ENCODE assay signal across 10 mouse cellular contexts in genomic region chr6:14903271-14903965, GRCm38 (mm10). TPM values are rescaled to one million over a fixed set of nuclear protein-coding genes. Genes with fewer than 3 reads are reported as not detected.
A peak's percentile ranks its signal among the peaks of the same experiment; 100 is the strongest.
DNase-seq lines count a peak whose midpoint lies in the region; ATAC-seq and TF ChIP-seq lines count a peak whose summit lies in the region.
"Had no signal": no experiment of that assay in that cellular context is flagged by ENCODE, and none has a peak within 500 bp of the region (broad histone marks: within the 10 kb centered on the region; RNA-seq: fewer than 3 reads in every experiment).

No protein-coding gene starts in this region.

- H3K27me3 ChIP-seq in embryonic facial prominence, embryonic 13.5 days: peaks cover 44% of the 10 kb centered on the region
- peaks cover 27% of the 10 kb centered on the region for H3K27me3 ChIP-seq in intestine, postnatal 0 days (replicated peaks; ENCODE audit: control insufficient read depth, insufficient read depth, low read length)

- intact Hi-C loops in heart, postnatal 10 days (cut with DNase I): loop anchor here (5.0 kb wide), 1 partner anchor 284 kb away; no protein-coding TSS in a partner anchor

- H3K27ac ChIP-seq in embryonic facial prominence, embryonic 13.5 days: no peak overlapping the region
- no peak overlapping the region for H3K27ac ChIP-seq in intestine, postnatal 0 days (ENCODE audit: low read depth, low read length)

- peak; percentile 74 for DNase-seq in heart, adult 11 months
- no peak for DNase-seq in heart, postnatal 10 days
- DNase-seq in neural tube, embryonic 10.5 days (ENCODE audit: extremely low spot score, low spot score): peak; percentile 26
- DNase-seq in adrenal gland, adult 18-20 months (ENCODE audit: low spot score in 2 of 2): no peak
- no peak for DNase-seq in kidney, postnatal 36 days
- DNase-seq in thymus, postnatal 10 days (ENCODE audit: low spot score in 2 of 2): no peak
- DNase-seq: cerebellum, adult 9-11 months had no signal

- H3K9me3 ChIP-seq in embryonic facial prominence, embryonic 13.5 days: no peaks in the 10 kb centered on the region
- H3K9me3 ChIP-seq in intestine, postnatal 0 days (ENCODE audit: control insufficient read depth): no peaks in the 10 kb centered on the region

- no peak for TF ChIP-seq CTCF in intestine, postnatal 0 days (IDR thresholded peaks at IDR 0.05; ENCODE audit: low read depth)

- WGBS in embryonic facial prominence, embryonic 13.5 days: 24% methylated on average over 5 of the region's 5 CpGs
- 27% methylated on average over 5 of the region's 5 CpGs for WGBS in intestine, postnatal 0 days

- H3K4me1 ChIP-seq in embryonic facial prominence, embryonic 13.5 days: peaks cover 24% of the 10 kb centered on the region
- H3K4me1 ChIP-seq in intestine, postnatal 0 days (replicated peaks; ENCODE audit: control insufficient read depth, insufficient read depth, low read length): no peaks in the 10 kb centered on the region

- H3K36me3 ChIP-seq in embryonic facial prominence, embryonic 13.5 days: no peaks in the 10 kb centered on the region
- no peaks in the 10 kb centered on the region for H3K36me3 ChIP-seq in intestine, postnatal 0 days (ENCODE audit: control insufficient read depth, insufficient read depth)

- no peak overlapping the region for H3K9ac ChIP-seq in embryonic facial prominence, embryonic 13.5 days
- H3K9ac ChIP-seq in intestine, postnatal 0 days (ENCODE audit: low read depth, low read length): no peak overlapping the region

- no peak for ATAC-seq in embryonic facial prominence, embryonic 13.5 days (ENCODE audit: insufficient number of reproducible peaks, insufficient read depth, low FRiP score, low TSS enrichment, low read depth)
- ATAC-seq in intestine, postnatal 0 days: no peak
- ATAC-seq: Patski had no signal

- H3K4me3 ChIP-seq in embryonic facial prominence, embryonic 13.5 days: peak overlapping the region; percentile 4; the same call in 1 of the 2 replicates
- no peak overlapping the region for H3K4me3 ChIP-seq in intestine, postnatal 0 days (ENCODE audit: low read depth, low read length)

- peak overlapping the region; percentile 94 for H3K4me2 ChIP-seq in embryonic facial prominence, embryonic 13.5 days
- H3K4me2 ChIP-seq in intestine, postnatal 0 days (replicated peaks; ENCODE audit: low read depth): peak overlapping the region; percentile 96

RNA-seq across cellular contexts. Expression of gene Foxp2, which starts 2.3 kb away (rescaled TPM):
- total RNA-seq in heart, postnatal 10 days (2021): 1 to 10 TPM; 3.3 TPM
- polyA plus RNA-seq in embryonic facial prominence, embryonic 13.5 days (2015; fragmentation: Nextera tagmentation; extraction: Ambion mirVana): 10.3 and 10.7 TPM in 2 replicates
- polyA plus RNA-seq in intestine, postnatal 0 days (2015; fragmentation: Nextera tagmentation; extraction: Ambion mirVana): 5.4 and 5.5 TPM in 2 replicates
- 1 to 10 TPM; 3.8 to 4.6 TPM for total RNA-seq in adrenal gland, adult 18-20 months (2021)
- polyA plus RNA-seq: Patski had no signal

Comparison
In these comparisons a context has a peak if more than half of its experiments do, and no peak if none do; other contexts are left out.
1. DNase-seq: peak in heart, adult 11 months (single experiment) and neural tube, embryonic 10.5 days (single experiment); none in heart, postnatal 10 days (0 of 2), adrenal gland, adult 18-20 months (0 of 2), kidney, postnatal 36 days (0 of 2) and thymus, postnatal 10 days (0 of 2).